25 mouse cellular contexts compared by ENCODE assay signal in genomic region chr4:55472649-55473048, GRCm38 (mm10). TPM values are rescaled to one million over a fixed set of nuclear protein-coding genes. Genes with fewer than 3 reads are reported as not detected.
DNase-seq lines count a peak whose midpoint lies in the region; ATAC-seq and TF ChIP-seq lines count a peak whose summit lies in the region.
"Had no signal": no experiment of that assay in that cellular context is flagged by ENCODE, and none has a peak within 500 bp of the region (broad histone marks: within the 10 kb centered on the region; RNA-seq: fewer than 3 reads in every experiment).

No protein-coding gene starts in this region.

- no peaks in the 10 kb centered on the region for H3K79me2 ChIP-seq in macrophage (ENCODE audit: inconsistent target)

- ATAC-seq in heart, embryonic 12.5 days (ENCODE audit: insufficient number of reproducible peaks, low FRiP score), result no peak
- no peak for ATAC-seq in kidney, postnatal 0 days (replicated peaks; ENCODE audit: low FRiP score, low read depth)
- no peak for ATAC-seq in midbrain, embryonic 14.5 days (ENCODE audit: low FRiP score, low TSS enrichment)
- ATAC-seq: forebrain, embryonic 16.5 days; midbrain, embryonic 16.5 days; Patski had no signal

- no peak overlapping the region for H3K9ac ChIP-seq in heart, embryonic 12.5 days
- H3K9ac ChIP-seq in kidney, postnatal 0 days (ENCODE audit: low read depth, low read length), result no peak overlapping the region
- H3K9ac ChIP-seq in ES-Bruce4 (ENCODE audit: low read depth, poor library complexity, severe bottlenecking), result peak overlapping the region; percentile 27
- no peak overlapping the region for H3K9ac ChIP-seq in midbrain, embryonic 14.5 days (replicated peaks; ENCODE audit: low read length)
- H3K9ac ChIP-seq: embryonic facial prominence, embryonic 15.5 days; hindbrain, embryonic 12.5 days; neural tube, embryonic 15.5 days had no signal

- no peaks in the 10 kb centered on the region for H3K36me3 ChIP-seq in heart, embryonic 12.5 days
- H3K36me3 ChIP-seq in kidney, postnatal 0 days (ENCODE audit: insufficient read depth, low read length), result no peaks in the 10 kb centered on the region
- H3K36me3 ChIP-seq in ES-Bruce4 (ENCODE audit: control insufficient read depth, insufficient read depth, low read length, poor library complexity, severe bottlenecking) (no peaks in the 10 kb centered on the region), macrophage (ENCODE audit: inconsistent target) (no peaks in the 10 kb centered on the region)
- no peaks in the 10 kb centered on the region for H3K36me3 ChIP-seq in midbrain, embryonic 14.5 days (ENCODE audit: control insufficient read depth, insufficient read depth, low read length)
- H3K36me3 ChIP-seq: embryonic facial prominence, embryonic 15.5 days; hindbrain, embryonic 12.5 days; limb, embryonic 10.5 days; neural tube, embryonic 15.5 days had no signal

- no peak for TF ChIP-seq POLR2A in ES-Bruce4 (IDR thresholded peaks at IDR 0.05; ENCODE audit: insufficient read depth, low read length)

- no peak for TF ChIP-seq CTCF in kidney, postnatal 0 days (IDR thresholded peaks at IDR 0.05; ENCODE audit: low read depth)
- TF ChIP-seq CTCF in ES-Bruce4 (IDR thresholded peaks at IDR 0.05; ENCODE audit: low read depth, low read length), result no peak

- peak overlapping the region; percentile 46; the same call in 1 of the 2 replicates for H3K27ac ChIP-seq in heart, embryonic 12.5 days (ENCODE audit: poor library complexity, severe bottlenecking)
- no peak overlapping the region for H3K27ac ChIP-seq in kidney, postnatal 0 days
- H3K27ac ChIP-seq in ES-Bruce4 (ENCODE audit: insufficient read depth, low read length), result peak overlapping the region; percentile 67
- peak overlapping the region; percentile 42 for H3K27ac ChIP-seq in macrophage
- H3K27ac ChIP-seq in midbrain, embryonic 14.5 days (replicated peaks; ENCODE audit: low read depth, low read length), result no peak overlapping the region
- H3K27ac ChIP-seq: embryonic facial prominence, embryonic 15.5 days; hindbrain, embryonic 12.5 days; left cerebral cortex, adult 2 months; limb, embryonic 10.5 days; neural tube, embryonic 15.5 days had no signal

- TF ChIP-seq EP300 in ES-Bruce4 (IDR thresholded peaks at IDR 0.05; ENCODE audit: insufficient read depth, low read depth, low read length), result no peak

- no peaks in the 10 kb centered on the region for H3K9me3 ChIP-seq in heart, embryonic 12.5 days (replicated peaks)
- no peaks in the 10 kb centered on the region for H3K9me3 ChIP-seq in kidney, postnatal 0 days (replicated peaks; ENCODE audit: low read length)
- H3K9me3 ChIP-seq in ES-Bruce4 (replicated peaks; ENCODE audit: control insufficient read depth, insufficient read depth, low read length, poor library complexity, severe bottlenecking), result no peaks in the 10 kb centered on the region
- no peaks in the 10 kb centered on the region for H3K9me3 ChIP-seq in midbrain, embryonic 14.5 days (ENCODE audit: control insufficient read depth, low read length)
- H3K9me3 ChIP-seq: embryonic facial prominence, embryonic 15.5 days; hindbrain, embryonic 12.5 days; limb, embryonic 10.5 days; neural tube, embryonic 15.5 days had no signal

- H3K4me1 ChIP-seq in heart, embryonic 12.5 days (replicated peaks), result peaks cover 35% of the 10 kb centered on the region
- no peaks in the 10 kb centered on the region for H3K4me1 ChIP-seq in kidney, postnatal 0 days (replicated peaks; ENCODE audit: insufficient read depth, low read length)
- H3K4me1 ChIP-seq in ES-Bruce4 (ENCODE audit: control insufficient read depth, insufficient read depth, low read length), result peaks cover 27% of the 10 kb centered on the region
- H3K4me1 ChIP-seq in midbrain, embryonic 14.5 days (ENCODE audit: control insufficient read depth, insufficient read depth, low read length), result no peaks in the 10 kb centered on the region
- H3K4me1 ChIP-seq: hindbrain, embryonic 12.5 days had no signal

- H3K27me3 ChIP-seq in heart, embryonic 12.5 days (replicated peaks), result no peaks in the 10 kb centered on the region
- no peaks in the 10 kb centered on the region for H3K27me3 ChIP-seq in kidney, postnatal 0 days (ENCODE audit: insufficient read depth, low read length)
- no peaks in the 10 kb centered on the region for H3K27me3 ChIP-seq in ES-Bruce4 (ENCODE audit: control insufficient read depth, insufficient read depth, low read length, poor library complexity, severe bottlenecking)
- no peaks in the 10 kb centered on the region for H3K27me3 ChIP-seq in midbrain, embryonic 14.5 days (ENCODE audit: control insufficient read depth, insufficient read depth, low read length)
- H3K27me3 ChIP-seq: CH12.LX; embryonic facial prominence, embryonic 15.5 days; hindbrain, embryonic 12.5 days; neural tube, embryonic 15.5 days; Patski had no signal

- no peak for DNase-seq in heart, adult 8-10 months (ENCODE audit: low spot score)
- DNase-seq in kidney, postnatal 0 days (ENCODE audit: low spot score), result peak; percentile 58
- no peak for DNase-seq in kidney, postnatal 4 days
- no peak for DNase-seq in midbrain, embryonic 14.5 days
- DNase-seq: adrenal gland, postnatal 10 days; cerebellum, postnatal 10 days; gastrocnemius, postnatal 36 days; heart, postnatal 10 days; kidney, adult 18-20 months; layer of hippocampus, adult 9-11 months; lung, postnatal 14 days; right cerebral cortex, postnatal 14 days; thymus, postnatal 36 days had no signal

- H3K4me3 ChIP-seq in heart, embryonic 12.5 days, result no peak overlapping the region
- no peak overlapping the region for H3K4me3 ChIP-seq in kidney, postnatal 0 days (replicated peaks; ENCODE audit: low read depth, low read length)
- H3K4me3 ChIP-seq in ES-Bruce4 (ENCODE audit: low read depth, low read length) (no peak overlapping the region), macrophage (ENCODE audit: inconsistent target) (no peak overlapping the region)
- no peak overlapping the region for H3K4me3 ChIP-seq in midbrain, embryonic 14.5 days (replicated peaks; ENCODE audit: low read depth, low read length)
- H3K4me3 ChIP-seq: embryonic facial prominence, embryonic 15.5 days; hindbrain, embryonic 12.5 days; left cerebral cortex, adult 2 months; limb, embryonic 10.5 days; neural tube, embryonic 15.5 days had no signal

- H3K4me2 ChIP-seq in heart, embryonic 12.5 days, result no peak overlapping the region
- no peak overlapping the region for H3K4me2 ChIP-seq in kidney, postnatal 0 days (ENCODE audit: low read length)
- H3K4me2 ChIP-seq in midbrain, embryonic 14.5 days (ENCODE audit: low read length), result no peak overlapping the region
- H3K4me2 ChIP-seq: embryonic facial prominence, embryonic 15.5 days; hindbrain, embryonic 12.5 days; neural tube, embryonic 15.5 days had no signal

- WGBS in heart, embryonic 12.5 days, result 54% methylated on average over 2 of the region's 2 CpGs
- WGBS in kidney, postnatal 0 days, result 52% methylated on average over 2 of the region's 2 CpGs
- WGBS in macrophage (ENCODE audit: missing documents), result 53% methylated on average over 2 of the region's 2 CpGs
- 80% methylated on average over 2 of the region's 2 CpGs for WGBS in midbrain, embryonic 14.5 days

RNA-seq across cellular contexts. Expression of gene Klf4, which starts 59.6 kb away (rescaled TPM):
- 4.3 and 5.4 TPM in 2 replicates for polyA plus RNA-seq in heart, embryonic 12.5 days (2016; fragmentation: Nextera tagmentation; extraction: Ambion mirVana)
- 10 to 100 TPM; 21.7 to 39.9 (median 27.1) TPM for total RNA-seq in heart, adult 8-10 months (2022)
- 6.6 and 7.3 TPM in 2 replicates for polyA plus RNA-seq in kidney, postnatal 0 days (2015; fragmentation: Nextera tagmentation; extraction: Ambion mirVana)
- polyA plus RNA-seq in ES-Bruce4 (2011; ENCODE audit: insufficient read depth, insufficient read length, low read depth, missing spikeins), result 59.2 and 63.3 TPM in 2 replicates
- total RNA-seq in macrophage (2018; cell fraction: chromatin; rRNA removed), result 1 to 10 TPM in 18 of 26 experiments, under 1 TPM in 8; 0.33 to 6.5 (median 1.2) TPM
- 1 to 10 TPM; 1.3 to 6.0 (median 3.2) TPM for total RNA-seq in macrophage (2018; cell fraction: cytosol; rRNA removed)
- total RNA-seq in macrophage (2018; cell fraction: nucleus; rRNA removed), result 1 to 10 TPM in 25 of 26 experiments, under 1 TPM in 1; 0.86 to 8.3 (median 2.0) TPM
- polyA plus RNA-seq in macrophage (2018), result 1.0 to 2.0 TPM (median 1.3 TPM) in 3 replicates
- 1.4 and 2.2 TPM in 2 replicates for polyA plus RNA-seq in midbrain, embryonic 14.5 days (2014; fragmentation: Nextera tagmentation; extraction: Ambion mirVana)

Comparison
In these comparisons a context has a peak if more than half of its experiments do, and no peak if none do; other contexts are left out.
1. H3K27ac ChIP-seq: peak in heart, embryonic 12.5 days (single experiment), ES-Bruce4 (single experiment) and macrophage (single experiment); none in kidney, postnatal 0 days (single experiment) and midbrain, embryonic 14.5 days (single experiment).